Mouse (Mus musculus) neutrophil, adult 5-6 weeks (primary cell): ENCODE results near the gene Cyp1a2. TPM values are rescaled to one million over a fixed set of nuclear protein-coding genes. Genes with fewer than 3 reads are reported as not detected.

Experiments used
- ATAC-seq: fragments of 151-379, 151-347 bp; 2 replicates; pipeline ENCODE4 v1.8.0; 2017; ENCODE audit warnings: mild to moderate bottlenecking, moderate TSS enrichment; ENCODE audit not compliant: insufficient number of reproducible peaks, poor library complexity, low FRiP score, severe bottlenecking; ENCODE audit errors: extremely low read depth
- total RNA-seq: library from RNA; stranded (forward); fragments of 200-1000 nt; gene quantifications from 2 replicates; pipeline ENCODE4 v1.2.3, GENCODE M21; 2017

Gene Cyp1a2
- total RNA-seq, 1 experiment from 2014 or later = not detected

GRCm38 (mm10) chr9:57652351-57652750 is 31.2 kb downstream of the Cyp1a2 start:
- no peak for ATAC-seq

- peak; percentile 36 for ATAC-seq
These were observed 32.7 kb downstream of the Cyp1a2 start for GRCm38 (mm10) chr9:57650786-57651311.

DNA sequence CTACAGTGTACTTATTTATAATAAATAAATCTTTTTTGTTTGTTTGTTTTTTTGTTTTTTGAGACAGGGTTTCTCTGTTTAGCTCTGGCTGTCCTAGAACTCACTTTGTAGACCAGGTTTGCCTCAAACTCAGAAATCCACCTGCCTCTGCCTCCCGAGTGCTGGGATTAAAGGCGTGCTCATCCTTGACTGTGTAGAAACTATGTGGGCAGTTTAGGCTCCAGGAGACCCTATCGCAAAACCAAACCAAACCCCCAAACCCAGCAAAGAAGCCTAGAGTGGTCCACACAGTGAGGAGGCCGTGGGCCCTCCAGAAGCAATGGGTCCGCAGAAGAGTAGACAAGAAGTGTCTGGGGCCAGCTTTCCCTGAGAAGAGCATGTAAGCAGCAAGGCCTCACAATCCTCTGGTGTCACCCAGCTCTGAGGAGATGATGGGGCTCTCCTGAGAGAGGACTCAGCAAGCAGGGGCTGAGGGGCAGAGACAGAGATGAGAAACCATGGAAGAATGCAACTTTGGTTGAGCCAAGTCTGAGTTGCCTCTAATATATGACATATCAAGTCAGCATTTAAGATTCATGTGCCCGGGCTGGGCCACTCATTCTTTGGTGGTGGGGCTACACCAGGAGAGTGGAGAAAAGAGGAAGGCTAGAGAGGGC is 33.2 kb downstream of the Cyp1a2 start:
- no peak for ATAC-seq

- ATAC-seq = no peak
These were observed 36.0 kb downstream of the Cyp1a2 start for GRCm38 (mm10) chr9:57647286-57648108.

- peak; percentile 40 for ATAC-seq
These were observed 36.9 kb downstream of the Cyp1a2 start for GRCm38 (mm10) chr9:57646551-57647103.

DNA sequence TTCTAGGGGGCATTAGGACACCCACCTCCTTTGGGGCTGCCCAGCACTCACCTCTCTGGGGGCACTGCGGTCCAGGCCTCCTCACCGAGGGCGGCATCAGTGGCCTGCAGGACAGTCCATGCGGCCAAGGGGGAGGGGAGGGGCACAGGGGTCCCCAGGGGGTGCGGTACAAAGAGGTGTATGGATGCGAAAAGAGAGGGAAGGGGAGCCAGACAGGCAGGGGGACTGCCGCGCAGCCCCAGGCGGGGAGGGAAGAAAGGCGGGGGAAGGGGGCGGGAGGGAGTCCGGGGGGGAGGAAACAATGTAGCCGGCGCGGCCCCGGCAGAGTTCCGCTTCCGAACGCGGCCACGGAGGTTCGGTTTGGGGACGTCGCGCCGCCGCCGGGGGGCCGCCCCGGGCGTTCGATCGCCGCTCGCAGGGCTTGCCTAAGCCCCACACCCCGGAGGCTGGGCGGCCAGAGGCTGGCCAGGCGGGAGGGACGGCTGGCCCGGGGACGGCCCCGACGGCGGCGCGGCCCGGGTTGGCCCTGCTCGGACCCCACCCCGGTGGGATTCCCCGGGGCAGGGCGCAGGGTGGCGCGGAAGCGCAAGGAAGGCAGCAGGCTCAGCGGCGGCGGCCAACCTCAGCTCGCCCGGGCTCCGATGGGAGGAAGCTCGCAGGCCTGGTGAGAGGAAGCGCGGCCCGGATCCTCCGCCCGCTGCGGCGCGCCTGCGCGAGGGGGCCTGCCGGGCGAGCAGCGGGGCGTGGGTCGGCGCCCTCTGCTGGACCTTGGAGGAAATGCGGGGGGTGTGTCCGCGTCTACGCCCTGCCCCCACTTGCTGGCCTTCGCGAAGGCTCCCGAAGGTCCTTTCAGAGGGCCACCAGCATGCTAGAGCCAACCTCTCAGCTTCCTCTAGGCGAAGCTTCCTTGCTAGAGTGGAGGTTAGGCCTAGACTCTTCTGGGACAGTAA is 38.3 kb downstream of the Cyp1a2 start:
- ATAC-seq = peak; percentile 67

DNA sequence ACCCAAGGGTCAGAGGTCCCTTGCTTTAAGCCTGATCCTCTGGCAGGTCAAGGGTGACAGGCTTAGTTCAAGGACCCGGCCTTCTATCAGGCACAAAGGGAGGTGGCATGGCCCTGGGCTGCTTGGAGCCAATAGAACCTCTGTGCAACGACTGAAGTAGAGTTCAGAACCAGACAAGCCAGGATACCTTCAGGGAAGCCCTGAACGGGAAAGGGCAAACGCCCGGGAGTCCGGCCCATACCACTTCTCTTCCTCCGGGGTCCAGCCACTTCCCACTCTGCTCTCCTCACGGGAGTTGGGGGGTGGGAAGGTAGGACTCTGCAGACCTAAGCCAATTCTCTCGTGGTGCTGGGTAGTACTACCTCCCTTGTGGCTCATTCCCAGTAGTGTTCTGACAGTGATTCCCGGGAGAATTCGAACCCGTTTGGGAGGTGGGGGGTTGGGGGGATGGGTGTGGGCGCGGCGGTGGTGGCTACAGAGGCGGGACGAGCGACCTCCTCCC is 39.0 kb downstream of the Cyp1a2 start:
- no peak for ATAC-seq

- ATAC-seq = no peak
These were observed 39.7 kb downstream of the Cyp1a2 start for GRCm38 (mm10) chr9:57643856-57644180.

DNA sequence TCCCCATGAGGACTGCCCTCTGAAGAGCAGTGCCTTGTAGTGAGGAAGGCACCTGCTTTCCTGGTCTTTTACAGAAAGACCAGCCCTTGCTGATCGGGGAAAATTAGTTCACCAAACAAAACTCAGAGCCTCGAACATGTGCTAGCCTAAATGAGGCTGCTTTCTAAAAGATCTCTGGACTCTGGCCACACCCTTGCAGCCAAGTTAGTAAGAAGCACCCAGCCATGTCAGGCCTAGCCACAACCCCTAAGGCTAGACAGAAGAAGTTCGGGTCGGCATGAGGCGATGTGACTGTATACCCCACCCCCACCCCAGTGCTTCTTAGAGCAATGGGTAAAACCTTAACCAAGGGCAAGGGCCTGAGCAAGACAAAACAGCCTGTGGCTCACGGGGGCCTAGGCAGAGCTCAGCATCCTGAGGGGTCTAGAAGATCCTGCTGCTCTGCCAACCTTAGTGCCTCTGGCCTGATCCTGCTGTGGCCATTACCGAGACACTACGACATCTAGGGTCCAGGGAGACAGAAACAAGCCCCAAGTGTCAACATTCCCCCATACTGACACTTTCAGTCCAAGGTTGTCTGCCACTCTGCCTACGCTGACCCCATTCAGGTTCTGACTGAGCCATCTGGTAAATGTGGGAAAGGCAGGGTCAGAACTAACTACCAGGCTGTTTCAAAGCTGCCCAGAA is 40.2 kb downstream of the Cyp1a2 start:
- no peak for ATAC-seq

- no peak for ATAC-seq
These were observed 41.5 kb downstream of the Cyp1a2 start for GRCm38 (mm10) chr9:57641775-57642550.

DNA sequence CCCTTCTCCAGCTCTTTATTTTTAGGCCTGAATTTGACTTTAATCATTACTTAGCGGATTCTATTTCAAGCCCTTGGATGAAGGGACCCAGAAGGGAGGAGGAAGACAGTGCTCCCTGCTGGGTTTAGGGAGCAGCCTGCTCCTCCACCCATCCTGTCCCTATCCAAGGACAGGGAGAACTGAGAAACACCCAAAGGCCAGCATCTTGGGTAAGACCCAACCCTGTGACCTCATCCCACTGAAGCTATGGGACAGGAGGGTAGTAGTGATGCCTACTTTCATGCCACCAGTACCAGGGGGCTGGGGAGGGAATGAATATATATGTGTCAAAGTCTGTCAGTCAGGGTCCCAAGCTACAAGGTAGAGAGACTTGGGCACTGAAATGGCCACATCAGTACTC is 42.5 kb downstream of the Cyp1a2 start:
- ATAC-seq = no peak

GRCm38 (mm10) chr9:57640384-57640783 is 43.1 kb downstream of the Cyp1a2 start:
- peak; percentile 74 for ATAC-seq

GRCm38 (mm10) chr9:57639661-57640328 is 43.7 kb downstream of the Cyp1a2 start:
- no peak for ATAC-seq

DNA sequence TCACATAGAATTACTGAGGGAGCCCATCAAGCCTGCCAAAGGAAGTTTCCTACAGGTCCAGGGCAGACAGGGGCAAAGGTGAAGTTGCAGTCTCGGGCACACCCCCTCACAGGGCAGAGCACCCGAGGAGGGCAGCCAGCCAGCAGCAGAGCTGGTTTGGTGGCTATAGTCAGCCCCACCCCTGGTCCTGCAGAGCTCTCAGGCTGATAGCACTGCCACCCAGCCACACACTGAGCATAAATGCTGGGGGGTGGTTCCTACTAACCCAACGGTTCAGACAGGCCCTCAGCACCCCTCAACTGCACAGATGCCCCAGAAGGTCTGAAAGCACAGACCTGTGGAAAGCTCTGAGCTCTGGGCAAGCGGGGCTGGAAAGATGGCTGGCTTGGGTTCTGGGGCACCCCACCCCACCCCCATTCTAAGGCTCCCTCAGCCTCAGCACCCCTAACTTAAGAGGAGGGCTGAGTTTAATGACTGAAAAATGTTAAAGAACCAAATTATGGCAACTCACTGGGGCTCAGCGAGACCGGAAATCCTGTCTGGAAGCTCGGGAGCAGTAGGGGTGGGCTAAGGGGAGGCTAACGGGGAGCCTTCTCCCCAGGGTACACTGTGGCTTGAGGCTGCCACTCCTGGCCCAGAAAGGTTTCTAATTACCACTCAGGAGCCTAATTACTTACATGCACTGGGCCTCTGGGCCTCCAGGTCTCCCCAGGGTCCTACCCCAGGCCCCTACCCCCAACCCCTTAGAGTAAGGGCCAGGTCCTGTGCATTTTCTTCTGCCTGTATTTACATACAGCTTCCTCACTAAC is 44.6 kb downstream of the Cyp1a2 start:
- ATAC-seq = peak; percentile 15; the same call in 1 of the 2 replicates

DNA sequence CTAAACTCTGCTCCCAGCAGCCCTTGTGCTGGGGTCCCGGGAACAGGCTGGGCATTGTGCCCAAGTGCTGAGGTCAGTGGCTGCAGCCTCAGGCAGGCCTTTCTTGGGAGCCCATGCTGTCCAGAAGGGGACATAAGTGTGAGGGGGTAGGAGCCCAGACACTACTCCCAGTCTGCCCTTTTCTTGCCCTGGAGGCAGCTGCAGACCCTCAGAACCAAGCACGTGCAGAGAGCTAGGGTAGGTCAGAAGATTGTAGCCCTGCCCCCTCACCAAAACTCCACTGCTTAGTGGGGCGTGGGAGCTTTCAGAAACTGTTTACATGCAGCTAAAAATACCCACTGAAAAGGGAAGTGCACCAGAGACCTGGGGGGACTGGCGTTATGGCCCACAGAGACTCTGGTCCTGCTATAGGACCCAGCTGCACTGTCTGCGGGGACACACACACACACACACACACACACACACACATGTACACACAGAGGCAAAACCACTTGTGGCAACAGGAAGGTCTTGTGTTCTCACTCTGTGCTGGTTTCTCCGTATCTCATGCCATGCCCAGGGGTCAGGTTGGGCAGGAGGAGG is 45.7 kb downstream of the Cyp1a2 start:
- peak; percentile 58 for ATAC-seq

DNA sequence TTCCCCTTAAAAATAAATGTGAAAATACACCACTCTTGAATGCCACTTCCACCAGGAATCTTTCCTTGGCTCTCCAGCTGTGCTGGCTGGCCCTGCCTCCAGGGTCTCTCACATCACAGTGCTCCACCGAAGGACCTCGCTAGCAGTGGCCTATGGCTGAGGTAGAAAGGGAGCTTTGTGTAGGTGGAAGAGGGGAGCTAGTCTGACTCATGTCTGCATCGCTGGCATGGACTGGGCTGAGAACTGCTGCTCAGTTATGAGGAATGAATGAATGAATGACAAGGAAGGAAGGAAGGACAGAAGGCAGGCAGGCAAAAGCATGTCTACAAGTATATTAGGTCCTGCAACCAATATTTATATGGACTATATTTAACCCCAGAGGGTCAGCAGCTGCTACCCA is 46.2 kb downstream of the Cyp1a2 start:
- ATAC-seq = no peak
